Mouse (Mus musculus) liver, embryonic 15.5 days (tissue): ENCODE measurements around the gene Smoc1. TPM values are rescaled to one million over a fixed set of nuclear protein-coding genes. Genes with fewer than 3 reads are reported as not detected.

Source experiments
- ATAC-seq: fragments of 200-750 bp; cut with Nextera tagmentation; 2 replicates; pipeline ENCODE4 v1.8.0; 2017; ENCODE audit warnings: moderate number of reproducible peaks, mild to moderate bottlenecking, moderate library complexity; ENCODE audit not compliant: insufficient read depth
- H3K27ac ChIP-seq: fragments of 300-500 bp; sonication (generic); replicated peaks from 2 replicates; pipeline ENCODE4 v1.5.1; 2015; ENCODE audit warnings: mild to moderate bottlenecking, inconsistent platforms
- H3K27me3 ChIP-seq: fragments of 300-500 bp; sonication (generic); 2 replicates; pipeline ENCODE4 v1.6.1; 2015; ENCODE audit warnings: mild to moderate bottlenecking, inconsistent platforms
- H3K36me3 ChIP-seq: fragments of 300-500 bp; sonication (generic); replicated peaks from 2 replicates; pipeline ENCODE4 v1.6.1; 2015; ENCODE audit warnings: moderate library complexity, mild to moderate bottlenecking, inconsistent platforms
- H3K4me1 ChIP-seq: fragments of 300-500 bp; sonication (generic); replicated peaks from 2 replicates; pipeline ENCODE4 v1.6.1; 2015; ENCODE audit warnings: inconsistent platforms
- H3K4me2 ChIP-seq: fragments of 300-500 bp; sonication (generic); 2 replicates; pipeline ENCODE4 v1.6.1; 2015; ENCODE audit warnings: moderate library complexity, mild to moderate bottlenecking, inconsistent platforms
- H3K4me3 ChIP-seq: fragments of 300-500 bp; sonication (generic); replicated peaks from 2 replicates; pipeline ENCODE4 v1.5.1; 2015; ENCODE audit warnings: mild to moderate bottlenecking, inconsistent platforms
- H3K9ac ChIP-seq: fragments of 300-500 bp; sonication (generic); 2 replicates; pipeline ENCODE4 v1.6.1; 2015; ENCODE audit warnings: moderate library complexity, mild to moderate bottlenecking, inconsistent platforms
- H3K9me3 ChIP-seq: fragments of 300-500 bp; sonication (generic); replicated peaks from 2 replicates; pipeline ENCODE4 v1.6.1; 2016; ENCODE audit warnings: inconsistent platforms
- WGBS: fragments of 180-500 bp; shearing (Covaris S2); methylation state at CpG from one replicate; pipeline ENCODE4 v1.1.7; 2015; ENCODE audit warnings: mixed read lengths; ENCODE audit not compliant: insufficient replicate concordance; 5-methylcytosine and 5-hydroxymethylcytosine counted together
- polyA plus RNA-seq: library from polyadenylated mRNA; unstranded; fragments of >200 nt; fragmentation: Nextera tagmentation; extraction: Ambion mirVana; gene quantifications from 2 replicates; pipeline ENCODE4 v1.2.1, GENCODE M21; 2015

Smoc1 gene
- polyA plus RNA-seq, 1 experiment from 2014 or later = 9.5 TPM

DNA sequence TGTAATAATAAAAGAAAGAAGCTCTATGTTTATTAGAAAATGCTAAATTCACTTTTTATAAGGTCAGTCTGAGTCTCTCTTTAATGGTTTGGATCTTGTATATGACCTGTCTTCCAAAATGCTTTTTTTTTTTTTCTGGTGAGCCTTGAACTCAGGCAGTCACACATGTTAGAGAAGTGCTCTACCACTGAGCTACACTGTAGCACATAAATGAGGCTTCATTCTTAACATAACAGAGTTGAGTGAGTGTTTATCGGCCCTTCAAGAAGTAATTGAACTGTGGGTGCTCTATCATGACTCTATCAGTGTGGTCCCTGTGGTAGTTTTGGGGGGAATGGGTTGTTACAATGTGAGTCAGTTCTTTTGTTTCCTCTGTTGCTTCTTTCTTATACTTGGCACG, 167.4 kb downstream of the Smoc1 start:
- ATAC-seq = no peak
- H3K9me3 ChIP-seq = no peaks in the 10 kb centered on the region
- no peaks in the 10 kb centered on the region for H3K36me3 ChIP-seq
- no peak overlapping the region for H3K27ac ChIP-seq
- no peak overlapping the region for H3K9ac ChIP-seq
- no peaks in the 10 kb centered on the region for H3K4me1 ChIP-seq
- H3K4me3 ChIP-seq = no peak overlapping the region
- no peaks in the 10 kb centered on the region for H3K27me3 ChIP-seq
- 48% methylated on average over 2 of the region's 2 CpGs for WGBS
- H3K4me2 ChIP-seq = no peak overlapping the region

DNA sequence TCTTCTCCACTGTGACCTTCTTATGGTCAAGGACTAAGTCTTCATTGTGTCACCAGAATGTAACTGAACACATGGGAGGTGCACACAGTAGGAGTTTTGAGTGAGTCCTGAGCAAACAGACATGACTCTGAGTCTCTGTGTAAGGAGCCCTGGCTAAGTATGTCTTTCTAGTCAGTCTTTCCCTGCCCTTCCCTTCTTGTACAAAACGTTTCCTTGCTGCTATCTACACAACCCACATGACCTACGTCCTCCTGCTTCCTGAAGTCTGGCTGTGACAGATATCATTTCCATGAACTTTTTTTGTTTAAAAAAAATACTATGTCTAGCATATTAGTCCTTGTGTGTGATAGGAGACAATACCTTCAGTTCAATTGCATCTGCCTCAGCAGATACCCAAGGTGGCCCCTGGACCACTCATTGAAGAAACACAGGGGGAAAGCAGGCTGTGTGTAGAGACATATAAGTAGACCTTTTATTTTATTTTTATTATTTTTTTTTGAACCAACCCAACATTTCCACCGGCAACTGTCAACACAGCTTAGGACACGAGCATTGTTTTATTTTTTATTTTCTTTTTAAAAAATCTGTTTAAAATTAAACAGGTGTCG, 171.0 kb downstream of the Smoc1 start:
- 35% methylated on average over 5 of the region's 5 CpGs for WGBS
- Histone ChIP-seq H3K27me3 (no peaks in the 10 kb centered on the region), H3K9ac (no peak overlapping the region), H3K36me3 (no peaks in the 10 kb centered on the region), H3K4me3 (no peak overlapping the region), H3K9me3 (no peaks in the 10 kb centered on the region), H3K27ac (no peak overlapping the region), H3K4me2 (no peak overlapping the region), H3K4me1 (no peaks in the 10 kb centered on the region)
- ATAC-seq = no peak

DNA sequence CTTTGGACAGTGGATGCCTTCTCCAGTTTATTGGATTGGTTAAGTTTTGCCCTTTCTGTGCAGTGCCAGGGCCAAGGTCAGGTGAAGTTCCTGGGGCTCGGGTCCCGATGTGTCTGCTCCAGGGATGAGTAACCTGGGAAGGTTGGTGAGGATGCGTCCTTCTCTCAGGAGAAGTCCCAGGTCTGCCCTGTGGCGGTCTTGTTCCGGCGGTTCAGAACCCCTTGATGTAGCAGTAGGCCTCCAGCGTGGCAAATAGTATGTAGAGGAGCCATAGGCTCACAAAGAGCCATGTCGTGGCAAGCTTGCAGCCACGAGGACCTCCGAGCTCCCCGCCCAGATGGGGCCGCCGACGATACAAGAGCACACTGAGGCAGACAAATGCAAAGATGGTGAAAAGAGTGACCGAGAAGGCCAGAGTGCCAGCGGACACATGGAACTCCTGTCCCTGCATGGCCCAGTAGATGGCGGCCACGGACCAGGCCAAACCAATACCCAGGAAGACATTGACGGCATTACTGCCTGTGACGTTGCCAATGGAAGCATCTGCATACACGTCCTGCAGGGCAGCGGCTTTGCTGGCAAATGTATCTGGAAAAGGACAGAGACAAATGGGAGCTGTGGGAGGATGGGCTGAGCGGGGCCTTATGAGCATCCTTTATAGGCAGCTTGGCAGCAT, 172.8 kb downstream of the Smoc1 start:
- no peak overlapping the region for H3K4me2 ChIP-seq
- H3K27ac ChIP-seq = no peak overlapping the region
- H3K9ac ChIP-seq = no peak overlapping the region
- H3K4me1 ChIP-seq = no peaks in the 10 kb centered on the region
- no peak overlapping the region for H3K4me3 ChIP-seq
- H3K9me3 ChIP-seq = no peaks in the 10 kb centered on the region
- ATAC-seq = no peak
- WGBS = 23% methylated on average over 23 of the region's 23 CpGs
- H3K27me3 ChIP-seq = no peaks in the 10 kb centered on the region
- H3K36me3 ChIP-seq = no peaks in the 10 kb centered on the region

DNA sequence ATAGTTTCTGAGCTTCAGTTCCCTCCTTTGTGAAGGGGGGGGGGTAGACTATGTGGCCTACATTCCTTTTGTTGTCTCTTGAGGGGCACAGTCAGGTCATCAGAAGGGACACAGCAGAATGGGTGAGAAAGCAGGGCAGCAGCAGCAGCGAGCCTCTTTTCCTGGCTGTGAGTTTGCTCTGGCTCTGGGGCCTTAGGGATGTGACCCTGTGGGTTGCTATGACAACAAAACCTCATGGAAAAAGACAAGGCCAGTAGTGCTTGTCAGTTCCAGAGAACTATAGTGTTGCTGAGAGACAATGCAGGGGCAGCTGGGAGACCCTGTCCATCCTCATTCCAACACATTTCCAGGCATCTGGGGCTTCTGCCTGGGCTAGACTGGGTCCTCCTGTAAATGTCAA, 176.6 kb downstream of the Smoc1 start:
- H3K4me1 ChIP-seq = no peaks in the 10 kb centered on the region
- H3K9ac ChIP-seq = no peak overlapping the region
- no peak overlapping the region for H3K4me2 ChIP-seq
- no peak for ATAC-seq
- H3K36me3 ChIP-seq = no peaks in the 10 kb centered on the region
- H3K27ac ChIP-seq = no peak overlapping the region
- no peaks in the 10 kb centered on the region for H3K27me3 ChIP-seq
- H3K9me3 ChIP-seq = no peaks in the 10 kb centered on the region
- 29% methylated on average over 1 of the region's 1 CpGs for WGBS
- H3K4me3 ChIP-seq = no peak overlapping the region

DNA sequence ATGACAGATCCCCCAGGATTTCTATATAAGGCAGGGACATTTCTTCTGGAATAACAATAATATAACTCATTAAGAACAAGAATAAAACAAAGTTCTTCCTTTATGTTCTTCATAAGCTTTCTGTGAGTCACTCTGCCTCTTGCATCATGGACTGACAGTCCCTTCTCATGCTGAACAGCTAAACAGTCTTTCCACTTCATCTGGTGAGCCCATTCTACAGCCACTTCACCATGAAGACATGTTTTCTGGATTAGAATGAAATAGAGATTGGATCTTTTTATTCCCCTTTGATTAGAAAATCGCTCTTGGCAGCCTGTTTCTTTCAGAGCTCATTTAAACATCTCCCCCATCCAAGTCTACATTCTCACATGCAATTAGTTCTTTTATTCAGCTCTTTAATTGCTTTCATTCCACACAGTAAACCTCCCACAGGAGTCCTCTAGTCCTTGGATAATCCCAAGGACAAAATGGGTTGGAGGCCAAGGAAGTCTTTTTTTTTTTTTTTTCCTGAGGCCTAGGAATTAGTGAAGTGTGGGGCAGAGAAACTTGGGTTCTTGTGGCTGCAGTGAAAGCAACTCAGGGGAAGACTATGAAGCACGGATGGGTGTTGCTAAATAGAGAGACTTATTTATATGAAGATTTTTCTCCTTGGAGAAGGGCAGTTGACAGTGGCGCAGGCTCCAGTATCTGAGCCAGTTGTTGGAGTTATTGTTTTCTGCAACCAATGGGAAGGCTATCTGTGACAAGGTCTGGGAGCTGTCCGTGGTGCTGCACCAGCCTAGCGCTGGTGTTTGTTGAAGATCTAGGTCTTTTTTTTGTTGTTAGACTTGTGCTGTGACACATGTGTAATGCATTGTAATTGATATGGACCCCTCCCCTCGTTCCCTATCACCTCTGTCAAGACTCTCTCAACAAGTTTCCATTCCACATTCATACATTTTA, 179.3 kb downstream of the Smoc1 start:
- no peak overlapping the region for H3K4me2 ChIP-seq
- H3K9me3 ChIP-seq = no peaks in the 10 kb centered on the region
- H3K27ac ChIP-seq = no peak overlapping the region
- H3K36me3 ChIP-seq = no peaks in the 10 kb centered on the region
- ATAC-seq = no peak
- H3K9ac ChIP-seq = no peak overlapping the region
- H3K4me1 ChIP-seq = no peaks in the 10 kb centered on the region
- H3K4me3 ChIP-seq = no peak overlapping the region
- no peaks in the 10 kb centered on the region for H3K27me3 ChIP-seq
- WGBS = 22% methylated on average over 6 of the region's 6 CpGs

GRCm38 (mm10) chr12:81208559-81208958, 182.0 kb downstream of the Smoc1 start:
- no peaks in the 10 kb centered on the region for H3K27me3 ChIP-seq
- no peaks in the 10 kb centered on the region for H3K4me1 ChIP-seq
- no peak overlapping the region for H3K4me3 ChIP-seq
- no peak overlapping the region for H3K27ac ChIP-seq
- H3K4me2 ChIP-seq = no peak overlapping the region
- H3K9ac ChIP-seq = no peak overlapping the region
- WGBS = 31% methylated on average over 2 of the region's 2 CpGs
- no peaks in the 10 kb centered on the region for H3K9me3 ChIP-seq
- H3K36me3 ChIP-seq = no peaks in the 10 kb centered on the region
- no peak for ATAC-seq

GRCm38 (mm10) chr12:81219339-81219738, 192.7 kb downstream of the Smoc1 start:
- Histone ChIP-seq H3K4me2 (no peak overlapping the region), H3K9ac (no peak overlapping the region), H3K9me3 (no peaks in the 10 kb centered on the region), H3K36me3 (no peaks in the 10 kb centered on the region), H3K27ac (no peak overlapping the region), H3K4me1 (no peaks in the 10 kb centered on the region), H3K27me3 (no peaks in the 10 kb centered on the region), H3K4me3 (no peak overlapping the region)
- ATAC-seq = no peak
- WGBS = 54% methylated on average over 4 of the region's 4 CpGs

GRCm38 (mm10) chr12:81223276-81223675, 196.7 kb downstream of the Smoc1 start:
- Histone ChIP-seq H3K9me3 (no peaks in the 10 kb centered on the region), H3K4me1 (no peaks in the 10 kb centered on the region), H3K27ac (no peak overlapping the region), H3K4me3 (no peak overlapping the region), H3K4me2 (no peak overlapping the region), H3K36me3 (no peaks in the 10 kb centered on the region), H3K27me3 (no peaks in the 10 kb centered on the region), H3K9ac (no peak overlapping the region)
- WGBS = 34% methylated on average over 2 of the region's 2 CpGs
- no peak for ATAC-seq

- no peaks in the 10 kb centered on the region for H3K4me1 ChIP-seq
- H3K27ac ChIP-seq = no peak overlapping the region
- 57% methylated on average over 2 of the region's 2 CpGs for WGBS
- H3K4me2 ChIP-seq = no peak overlapping the region
- no peak for ATAC-seq
- no peak overlapping the region for H3K4me3 ChIP-seq
- H3K9me3 ChIP-seq = no peaks in the 10 kb centered on the region
- H3K9ac ChIP-seq = no peak overlapping the region
- no peaks in the 10 kb centered on the region for H3K36me3 ChIP-seq
- no peaks in the 10 kb centered on the region for H3K27me3 ChIP-seq
Measured at GRCm38 (mm10) chr12:81224843-81225242, 198.2 kb downstream of the Smoc1 start.

DNA sequence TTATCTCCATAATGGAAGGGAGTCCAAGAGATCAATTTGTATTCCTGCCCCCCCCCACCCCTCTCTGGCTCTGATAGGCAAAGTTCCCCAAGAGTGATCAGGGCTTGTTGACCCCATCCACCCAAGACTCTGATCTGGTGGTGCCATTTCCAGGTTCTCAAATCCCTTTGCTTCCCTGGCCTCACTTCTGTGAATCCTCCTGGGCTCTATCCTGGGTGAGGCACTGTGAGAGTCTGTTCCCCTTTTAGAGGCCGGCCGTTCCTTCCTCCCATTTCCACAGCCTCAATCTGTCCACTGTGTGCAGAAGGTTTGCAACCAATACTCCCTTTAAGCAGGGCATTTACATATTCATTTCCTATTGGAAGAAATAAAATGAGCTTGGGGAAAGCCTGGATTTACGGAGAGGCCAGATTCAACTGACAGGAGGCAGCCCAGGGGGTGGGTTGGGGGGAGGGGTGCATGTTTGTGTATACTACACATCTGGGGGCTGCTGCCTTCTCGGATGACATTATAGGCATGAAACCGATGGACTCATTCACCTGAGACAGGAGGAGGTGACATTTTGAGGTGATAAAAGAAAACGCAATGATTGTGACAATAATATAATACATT, 199.5 kb downstream of the Smoc1 start:
- H3K9ac ChIP-seq = no peak overlapping the region
- H3K4me3 ChIP-seq = no peak overlapping the region
- no peaks in the 10 kb centered on the region for H3K9me3 ChIP-seq
- ATAC-seq = no peak
- no peaks in the 10 kb centered on the region for H3K27me3 ChIP-seq
- H3K36me3 ChIP-seq = no peaks in the 10 kb centered on the region
- WGBS = 41% methylated on average over 6 of the region's 6 CpGs
- no peak overlapping the region for H3K4me2 ChIP-seq
- H3K27ac ChIP-seq = no peak overlapping the region
- H3K4me1 ChIP-seq = no peaks in the 10 kb centered on the region

- Histone ChIP-seq H3K36me3 (no peaks in the 10 kb centered on the region), H3K27me3 (no peaks in the 10 kb centered on the region), H3K9ac (no peak overlapping the region), H3K27ac (no peak overlapping the region), H3K4me3 (no peak overlapping the region), H3K9me3 (no peaks in the 10 kb centered on the region), H3K4me1 (no peaks in the 10 kb centered on the region), H3K4me2 (no peak overlapping the region)
- 54% methylated on average over 3 of the region's 3 CpGs for WGBS
- ATAC-seq = no peak
Measured at GRCm38 (mm10) chr12:81226590-81226989, 200.0 kb downstream of the Smoc1 start.
